Mouse (Mus musculus) forebrain, embryonic 15.5 days (tissue): ENCODE results near the gene Pdzd2. TPM values are rescaled to one million over a fixed set of nuclear protein-coding genes. Genes with fewer than 3 reads are reported as not detected.

Experiments
- ATAC-seq: fragments of 200-750 bp; cut with Nextera tagmentation; replicated peaks from 2 replicates; pipeline ENCODE4 v1.8.0; 2017; ENCODE audit warnings: mild to moderate bottlenecking, moderate TSS enrichment, moderate library complexity
- H3K27ac ChIP-seq: fragments of 300-500 bp; sonication (generic); replicated peaks from 2 replicates; pipeline ENCODE4 v1.5.1; 2015; ENCODE audit warnings: mild to moderate bottlenecking, inconsistent platforms
- H3K27me3 ChIP-seq: fragments of 300-500 bp; sonication (generic); 2 replicates; pipeline ENCODE4 v1.6.1; 2015; ENCODE audit warnings: inconsistent platforms
- H3K36me3 ChIP-seq: fragments of 300-500 bp; sonication (generic); 2 replicates; pipeline ENCODE4 v1.6.1; 2015; ENCODE audit warnings: mild to moderate bottlenecking, inconsistent platforms
- H3K4me1 ChIP-seq: fragments of 300-500 bp; sonication (generic); 2 replicates; pipeline ENCODE4 v1.6.1; 2015; ENCODE audit warnings: inconsistent platforms
- H3K4me2 ChIP-seq: fragments of 300-500 bp; sonication (generic); replicated peaks from 2 replicates; pipeline ENCODE4 v1.6.1; 2015; ENCODE audit warnings: mild to moderate bottlenecking, inconsistent platforms
- H3K4me3 ChIP-seq: fragments of 300-500 bp; sonication (generic); 2 replicates; pipeline ENCODE4 v1.5.1; 2015; ENCODE audit warnings: mild to moderate bottlenecking, inconsistent platforms
- H3K9ac ChIP-seq: fragments of 300-500 bp; sonication (generic); replicated peaks from 2 replicates; pipeline ENCODE4 v1.6.1; 2015; ENCODE audit warnings: mild to moderate bottlenecking, inconsistent platforms
- H3K9me3 ChIP-seq: fragments of 300-500 bp; sonication (generic); 2 replicates; pipeline ENCODE4 v1.6.1; 2016; ENCODE audit warnings: inconsistent platforms
- WGBS: fragments of 180-500 bp; shearing (Covaris S2); methylation state at CpG from one replicate; pipeline ENCODE4 v1.1.7; 2015; ENCODE audit warnings: mixed read lengths; 5-methylcytosine and 5-hydroxymethylcytosine counted together
- polyA plus RNA-seq: library from polyadenylated mRNA; unstranded; fragments of >200 nt; fragmentation: Nextera tagmentation; extraction: Ambion mirVana; gene quantifications from 2 replicates; pipeline ENCODE4 v1.2.1, GENCODE M21; 2015

Gene Pdzd2
- polyA plus RNA-seq, 1 experiment from 2014 or later: 10.3 TPM

DNA sequence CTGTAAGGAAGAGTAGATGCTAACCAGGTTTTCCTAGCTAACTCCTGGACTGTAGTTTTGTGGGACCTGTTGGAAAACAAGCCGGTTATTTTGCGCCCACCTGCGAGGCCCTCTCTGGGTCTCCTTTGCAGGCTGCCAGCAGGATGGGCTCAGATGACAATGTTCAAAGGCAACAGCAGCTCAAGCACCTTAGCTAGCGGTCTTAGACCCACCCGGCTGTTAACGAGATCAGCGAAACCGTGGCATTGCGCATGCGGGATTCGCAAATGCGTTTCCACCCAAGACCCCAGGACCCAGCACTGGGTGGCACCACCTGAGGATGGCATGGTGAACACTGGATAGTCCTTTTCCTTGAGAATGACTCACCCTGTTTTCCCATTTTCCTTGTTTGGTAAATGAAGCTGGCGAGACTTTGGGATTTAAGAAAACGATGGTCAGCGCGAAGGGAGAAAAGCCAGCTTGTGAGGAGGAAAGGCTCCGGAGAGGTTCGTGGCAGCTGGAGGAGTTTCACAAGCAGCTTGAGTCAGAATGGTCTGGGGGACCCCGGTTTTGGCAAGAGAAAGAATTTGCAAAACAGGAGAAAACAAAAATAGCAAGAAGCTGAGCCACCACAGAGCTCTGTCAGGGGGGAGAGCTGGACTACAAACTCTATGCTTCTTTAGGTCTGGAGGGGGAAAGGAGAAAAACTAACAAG is 379.1 kb downstream of the Pdzd2 start:
- Histone ChIP-seq H3K27ac (no peak overlapping the region), H3K27me3 (no peaks in the 10 kb centered on the region), H3K9me3 (no peaks in the 10 kb centered on the region), H3K4me3 (no peak overlapping the region), H3K36me3 (peaks cover 2% of the 10 kb centered on the region; the same call in 1 of the 2 replicates), H3K4me1 (peaks cover 6% of the 10 kb centered on the region), H3K4me2 (no peak overlapping the region), H3K9ac (no peak overlapping the region)
- no peak for ATAC-seq
- 79% methylated on average over 19 of the region's 19 CpGs for WGBS

DNA sequence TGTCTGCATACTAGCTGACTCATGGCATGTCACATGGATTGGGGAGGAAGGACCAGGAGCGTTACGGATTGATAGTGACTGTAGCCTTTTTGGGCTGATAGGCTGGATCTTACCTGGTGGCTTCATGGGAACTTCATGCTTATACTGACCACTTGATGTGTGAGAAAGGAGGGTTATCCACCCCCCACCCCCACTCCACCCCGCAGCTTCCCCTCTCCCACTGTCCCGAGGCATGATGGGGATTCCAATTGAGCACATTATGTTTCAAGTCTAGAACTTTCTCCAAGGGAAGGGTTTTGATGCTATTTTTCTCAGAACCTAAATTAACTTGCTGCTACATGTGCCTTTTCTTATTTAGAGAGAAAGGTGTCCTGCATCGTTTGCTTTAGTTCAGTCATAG is 381.3 kb downstream of the Pdzd2 start:
- Histone ChIP-seq H3K4me3 (no peak overlapping the region), H3K9me3 (no peaks in the 10 kb centered on the region), H3K4me1 (no peaks in the 10 kb centered on the region), H3K27me3 (no peaks in the 10 kb centered on the region), H3K4me2 (no peak overlapping the region), H3K36me3 (peaks cover 14% of the 10 kb centered on the region), H3K27ac (no peak overlapping the region), H3K9ac (no peak overlapping the region)
- 96% methylated on average over 5 of the region's 5 CpGs for WGBS
- ATAC-seq: no peak

DNA sequence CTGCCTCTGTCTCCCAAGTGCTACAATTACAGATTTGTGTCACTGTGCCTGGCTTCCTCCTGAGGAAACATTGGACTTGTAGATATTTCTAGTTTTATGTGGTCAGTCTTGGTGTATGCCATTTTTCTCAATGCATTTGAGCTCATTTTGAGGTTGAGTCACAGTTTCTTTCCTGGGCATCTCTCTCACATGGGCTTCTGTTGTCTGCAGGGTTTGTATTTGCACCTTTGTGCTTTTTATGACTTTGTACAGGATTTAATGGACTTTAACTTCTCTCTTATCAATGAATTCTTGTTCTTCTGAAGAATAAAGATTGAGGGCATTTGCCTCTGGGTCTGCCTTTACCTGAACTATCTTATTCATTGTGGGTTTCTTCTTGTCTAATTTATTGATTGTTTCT is 382.3 kb downstream of the Pdzd2 start:
- no peaks in the 10 kb centered on the region for H3K4me1 ChIP-seq
- no peak for ATAC-seq
- H3K36me3 ChIP-seq: peaks cover 20% of the 10 kb centered on the region
- H3K27me3 ChIP-seq: no peaks in the 10 kb centered on the region
- no peak overlapping the region for H3K4me3 ChIP-seq
- no peak overlapping the region for H3K9ac ChIP-seq
- H3K4me2 ChIP-seq: no peak overlapping the region
- H3K27ac ChIP-seq: no peak overlapping the region
- no peaks in the 10 kb centered on the region for H3K9me3 ChIP-seq

DNA sequence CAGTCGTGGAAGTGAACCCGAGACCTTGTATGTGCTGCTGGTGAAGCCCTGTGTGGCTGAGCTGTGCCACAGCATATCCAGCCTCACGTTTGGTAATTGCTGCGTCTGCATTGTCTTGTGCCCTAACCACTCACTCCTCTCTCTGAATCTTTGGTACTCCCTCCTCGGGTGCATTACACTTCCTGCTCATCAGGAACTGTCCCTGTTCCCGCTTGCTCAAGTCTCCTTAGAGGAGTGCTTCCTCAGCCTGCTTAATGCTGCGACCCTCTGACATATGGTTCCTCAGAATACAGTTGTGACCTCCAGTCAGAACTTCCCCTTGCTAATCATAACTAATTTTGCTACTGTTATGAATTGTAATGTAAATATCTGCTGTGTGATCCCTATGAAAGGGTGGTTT is 383.8 kb downstream of the Pdzd2 start:
- Histone ChIP-seq H3K27me3 (no peaks in the 10 kb centered on the region), H3K4me3 (no peak overlapping the region), H3K4me2 (no peak overlapping the region), H3K4me1 (no peaks in the 10 kb centered on the region), H3K9me3 (no peaks in the 10 kb centered on the region), H3K27ac (no peak overlapping the region), H3K9ac (no peak overlapping the region), H3K36me3 (peaks cover 26% of the 10 kb centered on the region)
- WGBS: 85% methylated on average over 7 of the region's 7 CpGs
- no peak for ATAC-seq

DNA sequence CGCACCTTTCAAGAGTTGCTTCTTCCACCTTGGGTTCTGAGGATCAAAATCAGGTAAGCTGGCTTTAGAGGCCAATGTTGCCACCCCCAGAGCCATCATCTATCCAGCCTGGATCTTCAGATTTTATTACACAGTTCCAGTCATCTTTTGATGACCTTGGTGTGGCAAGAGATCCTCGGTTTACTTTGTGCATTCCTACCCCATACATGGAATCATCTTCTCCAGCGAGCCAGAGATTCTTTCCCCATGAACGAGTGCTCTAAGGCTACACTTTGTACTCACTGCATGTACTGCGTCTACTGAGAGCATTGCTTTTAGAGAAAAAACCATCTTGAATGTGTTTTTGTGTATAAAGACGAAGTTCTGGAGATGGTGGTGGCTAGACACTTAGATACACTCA is 384.5 kb downstream of the Pdzd2 start:
- H3K4me1 ChIP-seq: no peaks in the 10 kb centered on the region
- ATAC-seq: no peak
- no peaks in the 10 kb centered on the region for H3K9me3 ChIP-seq
- 93% methylated on average over 6 of the region's 6 CpGs for WGBS
- no peak overlapping the region for H3K4me2 ChIP-seq
- H3K9ac ChIP-seq: no peak overlapping the region
- H3K27me3 ChIP-seq: no peaks in the 10 kb centered on the region
- peaks cover 26% of the 10 kb centered on the region for H3K36me3 ChIP-seq
- H3K27ac ChIP-seq: no peak overlapping the region
- no peak overlapping the region for H3K4me3 ChIP-seq

DNA sequence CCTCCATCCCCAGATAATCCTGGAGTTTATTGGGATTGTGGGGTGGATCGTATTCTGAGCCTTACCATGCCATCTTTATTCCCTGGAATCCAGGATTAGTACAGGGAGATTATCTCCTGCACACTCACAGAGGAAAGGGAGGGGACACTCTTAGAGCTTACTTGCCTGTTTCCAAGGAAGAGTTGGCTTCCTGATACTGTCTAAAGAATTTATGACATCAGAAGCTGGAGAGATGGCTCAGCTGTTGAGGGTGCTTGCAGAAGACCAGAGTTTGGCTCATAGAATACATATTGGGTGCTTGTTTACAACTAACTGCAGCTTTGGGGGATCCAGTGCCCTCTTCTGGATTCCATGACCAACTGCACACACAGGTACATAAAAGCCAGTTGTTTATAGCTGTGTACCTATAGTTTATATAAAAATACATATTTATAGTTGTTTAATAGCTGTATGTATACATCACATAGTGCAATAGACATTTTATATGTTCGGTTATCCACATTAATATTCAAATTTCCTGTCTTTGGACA is 385.4 kb downstream of the Pdzd2 start:
- no peaks in the 10 kb centered on the region for H3K4me1 ChIP-seq
- no peak overlapping the region for H3K4me3 ChIP-seq
- H3K27ac ChIP-seq: no peak overlapping the region
- no peak overlapping the region for H3K9ac ChIP-seq
- ATAC-seq: no peak
- H3K27me3 ChIP-seq: no peaks in the 10 kb centered on the region
- 89% methylated on average over 2 of the region's 2 CpGs for WGBS
- H3K9me3 ChIP-seq: no peaks in the 10 kb centered on the region
- H3K4me2 ChIP-seq: no peak overlapping the region
- H3K36me3 ChIP-seq: peaks cover 34% of the 10 kb centered on the region

DNA sequence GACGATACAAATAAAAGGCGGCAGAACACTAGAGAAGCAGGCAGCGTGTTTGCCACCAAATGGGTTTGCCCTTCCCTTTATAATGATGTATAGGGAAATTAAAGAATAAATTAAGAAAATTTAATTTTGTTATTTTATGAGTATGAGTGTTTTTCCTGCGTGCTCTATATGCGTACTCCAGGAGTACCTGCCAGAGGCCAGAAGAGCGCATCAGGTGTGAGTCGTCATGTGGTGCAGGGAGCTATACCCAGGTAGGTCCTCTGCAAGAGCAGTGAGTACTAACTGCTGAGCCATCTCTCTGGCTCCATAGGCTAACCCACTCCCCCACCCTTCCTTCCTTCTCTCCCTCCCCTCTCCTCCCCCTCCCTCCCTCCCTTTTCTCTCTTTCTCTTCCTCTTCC is 388.3 kb downstream of the Pdzd2 start:
- Histone ChIP-seq H3K27ac (no peak overlapping the region), H3K36me3 (peaks cover 36% of the 10 kb centered on the region), H3K9me3 (no peaks in the 10 kb centered on the region), H3K4me3 (no peak overlapping the region), H3K27me3 (no peaks in the 10 kb centered on the region), H3K4me1 (no peaks in the 10 kb centered on the region), H3K4me2 (no peak overlapping the region), H3K9ac (no peak overlapping the region)
- 0 out of 2 replicates have a peak, but pooled peaks have one; percentile 51 for ATAC-seq
- 86% methylated on average over 7 of the region's 7 CpGs for WGBS

DNA sequence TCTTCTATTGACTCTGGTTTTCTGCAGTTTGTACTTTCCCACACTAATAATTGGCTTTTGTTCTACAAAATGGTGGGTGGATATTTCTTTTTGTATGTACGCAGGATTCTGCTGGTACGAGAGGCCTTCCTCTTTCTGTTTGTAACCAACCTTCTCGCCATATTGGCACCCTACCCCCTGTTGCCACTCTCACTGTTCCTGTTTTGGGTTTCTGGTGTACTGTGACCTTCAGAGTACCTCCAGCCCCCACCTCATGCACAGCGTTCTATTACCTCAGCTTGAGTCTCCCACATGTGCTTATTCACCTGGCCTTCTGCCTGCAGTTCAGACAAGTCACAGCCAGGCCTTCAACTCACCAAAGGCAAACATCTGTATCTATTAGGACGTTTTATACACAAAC is 389.9 kb downstream of the Pdzd2 start:
- Histone ChIP-seq H3K4me2 (no peak overlapping the region), H3K4me3 (no peak overlapping the region), H3K27me3 (no peaks in the 10 kb centered on the region), H3K36me3 (peaks cover 26% of the 10 kb centered on the region), H3K9me3 (no peaks in the 10 kb centered on the region), H3K27ac (no peak overlapping the region), H3K9ac (no peak overlapping the region), H3K4me1 (no peaks in the 10 kb centered on the region)
- no peak for ATAC-seq
- WGBS: 85% methylated on average over 5 of the region's 5 CpGs

DNA sequence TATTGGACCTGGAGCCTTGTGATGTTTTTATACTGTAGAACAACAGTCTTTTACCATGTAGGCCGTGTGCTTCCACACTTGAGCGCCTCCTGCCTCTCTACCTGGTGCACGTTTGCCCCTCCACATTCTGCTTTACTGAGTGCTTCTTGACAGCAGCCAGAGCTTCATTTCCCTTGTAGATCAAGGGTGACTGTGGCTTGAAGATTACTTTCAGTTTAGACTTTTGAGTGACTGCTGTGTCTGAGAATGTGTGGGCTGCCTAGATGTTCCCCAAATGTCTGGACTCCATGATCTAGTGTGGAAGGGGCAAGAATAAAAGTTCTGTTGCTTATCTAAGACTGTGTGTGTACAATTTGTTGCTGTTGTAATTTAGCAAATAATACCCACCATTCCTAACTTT is 390.8 kb downstream of the Pdzd2 start:
- H3K27me3 ChIP-seq: no peaks in the 10 kb centered on the region
- H3K4me1 ChIP-seq: no peaks in the 10 kb centered on the region
- ATAC-seq: no peak
- H3K4me3 ChIP-seq: no peak overlapping the region
- peaks cover 26% of the 10 kb centered on the region for H3K36me3 ChIP-seq
- H3K4me2 ChIP-seq: no peak overlapping the region
- no peaks in the 10 kb centered on the region for H3K9me3 ChIP-seq
- 91% methylated on average over 3 of the region's 3 CpGs for WGBS
- H3K9ac ChIP-seq: no peak overlapping the region
- H3K27ac ChIP-seq: no peak overlapping the region

DNA sequence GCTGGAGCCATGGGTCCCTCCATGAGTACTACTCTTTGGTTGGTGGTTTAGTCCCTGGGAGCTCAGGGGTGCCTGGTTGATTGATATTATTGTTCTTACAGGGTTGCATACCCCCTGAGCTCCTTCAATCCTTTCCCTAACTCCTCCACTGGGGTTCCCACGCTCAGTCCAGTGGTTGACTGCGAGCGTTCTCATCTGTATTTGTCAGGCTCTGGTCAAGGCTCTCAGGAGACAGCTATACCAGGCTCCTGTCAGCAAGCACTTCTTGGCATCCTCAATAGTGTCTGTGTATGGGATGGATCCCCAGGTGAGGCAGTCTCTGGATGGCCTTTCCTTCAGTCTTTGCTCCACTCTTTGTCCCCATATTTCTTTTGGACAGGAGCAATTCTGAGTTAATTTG is 392.8 kb downstream of the Pdzd2 start:
- Histone ChIP-seq H3K27me3 (no peaks in the 10 kb centered on the region), H3K4me3 (no peak overlapping the region), H3K27ac (no peak overlapping the region), H3K4me1 (no peaks in the 10 kb centered on the region), H3K36me3 (peaks cover 24% of the 10 kb centered on the region), H3K9ac (no peak overlapping the region), H3K4me2 (no peak overlapping the region), H3K9me3 (no peaks in the 10 kb centered on the region)
- 95% methylated on average over 3 of the region's 3 CpGs for WGBS
- no peak for ATAC-seq

DNA sequence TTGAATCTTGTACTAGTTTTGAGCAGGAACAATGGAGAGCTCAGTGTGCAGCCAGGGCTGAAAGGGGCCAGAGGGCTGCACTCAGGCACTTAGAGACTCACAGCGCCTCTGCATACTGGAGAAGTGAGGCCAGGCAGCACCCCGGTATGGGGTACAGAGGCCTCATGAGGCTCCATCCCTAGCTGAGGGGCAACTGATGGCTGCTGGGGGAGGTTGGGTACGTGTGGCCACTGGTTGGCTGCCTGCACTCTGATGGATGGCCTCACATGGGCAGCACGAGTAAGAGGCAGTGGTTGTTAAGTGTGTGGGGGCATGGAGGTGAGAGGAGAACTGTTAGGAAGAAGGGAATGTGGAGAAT is 398.3 kb downstream of the Pdzd2 start:
- Histone ChIP-seq H3K36me3 (peaks cover 13% of the 10 kb centered on the region), H3K4me2 (no peak overlapping the region), H3K9me3 (no peaks in the 10 kb centered on the region), H3K9ac (no peak overlapping the region), H3K27me3 (no peaks in the 10 kb centered on the region), H3K4me1 (peaks cover 8% of the 10 kb centered on the region; the same call in 1 of the 2 replicates), H3K4me3 (no peak overlapping the region), H3K27ac (no peak overlapping the region)
- peak; percentile 64; the same call in 1 of the 2 replicates for ATAC-seq
- WGBS: 2% methylated on average over 4 of the region's 4 CpGs

DNA sequence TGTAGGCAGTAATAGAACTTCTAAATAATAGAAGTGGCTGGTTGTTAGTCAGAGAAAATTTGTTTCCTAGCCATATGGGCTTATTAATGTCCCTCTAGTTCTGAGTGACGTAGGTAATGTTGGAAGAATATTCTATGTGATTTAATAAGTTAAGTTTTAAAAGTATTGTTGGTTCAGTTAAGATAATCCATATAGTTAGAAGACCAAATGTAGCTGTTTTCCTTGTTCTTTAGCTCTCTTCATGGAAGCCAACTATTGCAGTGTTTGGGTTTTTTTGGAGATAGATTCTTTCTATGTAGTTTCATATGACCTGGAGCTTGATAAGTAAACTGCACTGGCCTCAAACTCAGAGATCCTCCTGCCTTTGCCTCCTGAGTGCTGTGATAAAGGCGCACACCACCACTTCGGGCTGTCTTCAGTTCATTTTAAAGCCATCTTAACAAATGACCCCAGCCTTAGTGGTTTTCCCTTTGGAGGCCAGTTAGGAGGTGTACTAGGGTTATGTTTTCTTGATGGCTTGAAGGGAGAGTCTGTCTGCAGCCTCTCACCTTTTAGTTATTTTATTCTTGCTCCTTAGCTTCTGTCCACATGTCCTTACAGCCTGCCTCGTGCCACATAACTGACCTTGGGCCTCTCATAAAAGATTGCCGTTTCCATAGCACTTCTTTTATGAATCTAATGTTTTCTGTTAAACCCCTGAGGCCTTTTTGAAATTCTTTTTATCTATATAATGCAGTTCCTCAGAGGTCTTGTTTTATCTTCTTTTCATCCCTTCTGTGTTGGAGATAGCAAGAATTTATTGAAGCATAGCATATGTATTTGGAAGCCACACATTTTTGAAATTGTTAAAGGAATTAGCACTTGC is 399.0 kb downstream of the Pdzd2 start:
- WGBS: 31% methylated on average over 5 of the region's 5 CpGs

More for the DNA sequence above, 399.0 kb downstream of the Pdzd2 start:
- H3K27me3 ChIP-seq: no peaks in the 10 kb centered on the region
- H3K27ac ChIP-seq: no peak overlapping the region; the same call in 1 of the 2 replicates
- H3K9ac ChIP-seq: no peak overlapping the region
- peaks cover 13% of the 10 kb centered on the region for H3K36me3 ChIP-seq
- no peaks in the 10 kb centered on the region for H3K9me3 ChIP-seq
- ATAC-seq: no peak
- H3K4me2 ChIP-seq: no peak overlapping the region
- H3K4me1 ChIP-seq: peaks cover 8% of the 10 kb centered on the region; the same call in 1 of the 2 replicates
- H3K4me3 ChIP-seq: no peak overlapping the region
